8 mouse cellular contexts compared by ENCODE assay signal in genomic region chr4:57954580-57954979, GRCm38 (mm10). TPM values are rescaled to one million over a fixed set of nuclear protein-coding genes. Genes with fewer than 3 reads are reported as not detected.
DNase-seq lines count a peak whose midpoint lies in the region; ATAC-seq and TF ChIP-seq lines count a peak whose summit lies in the region.
"Had no signal": no experiment of that assay in that cellular context is flagged by ENCODE, and none has a peak within 500 bp of the region (broad histone marks: within the 10 kb centered on the region; RNA-seq: fewer than 3 reads in every experiment).

No protein-coding gene starts in this region.

- no peaks in the 10 kb centered on the region for H3K9me3 ChIP-seq in lung, embryonic 14.5 days (ENCODE audit: low read depth, low read length)
- H3K9me3 ChIP-seq in limb, embryonic 15.5 days = no peaks in the 10 kb centered on the region
- H3K9me3 ChIP-seq in stomach, embryonic 15.5 days = no peaks in the 10 kb centered on the region

- no peak for TF ChIP-seq CTCF in lung, embryonic 14.5 days (IDR thresholded peaks at IDR 0.05; ENCODE audit: low read depth)
- TF ChIP-seq CTCF in embryonic fibroblast, embryonic 13.5 days (IDR thresholded peaks at IDR 0.05; ENCODE audit: borderline replicate concordance, insufficient read depth, low read length) = no peak

- H3K36me3 ChIP-seq in lung, embryonic 14.5 days (ENCODE audit: insufficient read depth) = peaks cover 27% of the 10 kb centered on the region
- H3K36me3 ChIP-seq in limb, embryonic 15.5 days = peaks cover 25% of the 10 kb centered on the region
- H3K36me3 ChIP-seq in stomach, embryonic 15.5 days = peaks cover 23% of the 10 kb centered on the region

- no peak overlapping the region for H3K27ac ChIP-seq in lung, embryonic 14.5 days (ENCODE audit: low read depth)
- no peak overlapping the region for H3K27ac ChIP-seq in embryonic fibroblast, embryonic 13.5 days (ENCODE audit: insufficient read depth, low read length)
- H3K27ac ChIP-seq in limb, embryonic 15.5 days = no peak overlapping the region
- H3K27ac ChIP-seq in stomach, embryonic 15.5 days = 0 out of 2 replicates have a peak overlapping the region, but pooled peaks have one; percentile 99

- no peaks in the 10 kb centered on the region for H3K27me3 ChIP-seq in lung, embryonic 14.5 days (ENCODE audit: insufficient read depth, low read length)
- H3K27me3 ChIP-seq in limb, embryonic 15.5 days = no peaks in the 10 kb centered on the region
- H3K27me3 ChIP-seq in stomach, embryonic 15.5 days (replicated peaks) = no peaks in the 10 kb centered on the region

- 71% methylated on average over 6 of the region's 6 CpGs for whole genome bisulfite sequencing in lung, embryonic 14.5 days
- WGBS in limb, embryonic 15.5 days = 74% methylated on average over 6 of the region's 6 CpGs
- 53% methylated on average over 6 of the region's 6 CpGs for WGBS in stomach, embryonic 15.5 days

- no peak for ATAC-seq in lung, embryonic 14.5 days (ENCODE audit: insufficient read depth)
- no peak for ATAC-seq in limb, embryonic 15.5 days (ENCODE audit: insufficient number of reproducible peaks, low FRiP score, low TSS enrichment, low read depth)
- ATAC-seq in stomach, embryonic 15.5 days (ENCODE audit: insufficient read depth, low FRiP score, low read depth) = no peak

- peaks cover 14% of the 10 kb centered on the region for H3K4me1 ChIP-seq in lung, embryonic 14.5 days (ENCODE audit: insufficient read depth)
- H3K4me1 ChIP-seq in embryonic fibroblast, embryonic 13.5 days (ENCODE audit: control insufficient read depth, insufficient read depth, low read length) = peaks cover 15% of the 10 kb centered on the region
- peaks cover 21% of the 10 kb centered on the region for H3K4me1 ChIP-seq in limb, embryonic 15.5 days
- peaks cover 19% of the 10 kb centered on the region for H3K4me1 ChIP-seq in stomach, embryonic 15.5 days

- TF ChIP-seq POLR2A in embryonic fibroblast, embryonic 13.5 days (IDR thresholded peaks at IDR 0.05; ENCODE audit: low read depth, low read length) = no peak

- peak overlapping the region; percentile 79 for H3K4me2 ChIP-seq in lung, embryonic 14.5 days
- H3K4me2 ChIP-seq in limb, embryonic 15.5 days = peak overlapping the region; percentile 69
- peak overlapping the region; percentile 63 for H3K4me2 ChIP-seq in stomach, embryonic 15.5 days

- H3K4me3 ChIP-seq in lung, embryonic 14.5 days (ENCODE audit: low read depth, low read length) = peak overlapping the region; percentile 72
- peak overlapping the region; percentile 82 for H3K4me3 ChIP-seq in embryonic fibroblast, embryonic 13.5 days (ENCODE audit: insufficient read depth, low read length)
- H3K4me3 ChIP-seq in limb, embryonic 15.5 days = peak overlapping the region; percentile 89
- H3K4me3 ChIP-seq in stomach, embryonic 15.5 days (replicated peaks) = peak overlapping the region; percentile 78

- 0 out of 2 replicates have a peak overlapping the region, but pooled peaks have one; percentile 77 for H3K9ac ChIP-seq in lung, embryonic 14.5 days
- H3K9ac ChIP-seq in limb, embryonic 15.5 days = no peak overlapping the region
- H3K9ac ChIP-seq in stomach, embryonic 15.5 days = no peak overlapping the region

- DNase-seq in lung, embryonic 14.5 days = no peak
- DNase-seq in lung, postnatal 36 days = no peak
- DNase-seq in layer of hippocampus, postnatal 10 days (ENCODE audit: low spot score in 2 of 2) = no peak
- DNase-seq in adrenal gland, adult 8-10 months = no peak

RNA-seq across cellular contexts. Expression of gene Txn1, which starts 1.6 kb away (rescaled TPM):
- 472 and 487 TPM in 2 replicates for polyA plus RNA-seq in lung, embryonic 14.5 days (2014; fragmentation: Nextera tagmentation; extraction: Ambion mirVana)
- polyA plus RNA-seq in embryonic fibroblast, embryonic 13.5 days (2011; ENCODE audit: insufficient read length, low read depth, missing spikeins) = 295 and 311 TPM in 2 replicates
- 351 and 362 TPM in 2 replicates for polyA plus RNA-seq in limb, embryonic 15.5 days (2015; fragmentation: Nextera tagmentation; extraction: Ambion mirVana)
- polyA plus RNA-seq in stomach, embryonic 15.5 days (2015; fragmentation: Nextera tagmentation; extraction: Ambion mirVana) = 476 and 493 TPM in 2 replicates
- total RNA-seq in layer of hippocampus, postnatal 10 days (2021) = 100 to 1,000 TPM; 202 to 209 TPM
- 100 to 1,000 TPM; 215 to 295 (median 238) TPM for total RNA-seq in adrenal gland, adult 8-10 months (2022)

RNA-seq across cellular contexts. Expression of gene D630039A03Rik, which starts 38.5 kb away (rescaled TPM):
- polyA plus RNA-seq in lung, embryonic 14.5 days (2014; fragmentation: Nextera tagmentation; extraction: Ambion mirVana) = 2.2 and 2.3 TPM in 2 replicates
- not detected in 2 replicates for polyA plus RNA-seq in embryonic fibroblast, embryonic 13.5 days (2011; ENCODE audit: insufficient read length, low read depth, missing spikeins)
- 0.12 and 0.14 TPM in 2 replicates for polyA plus RNA-seq in limb, embryonic 15.5 days (2015; fragmentation: Nextera tagmentation; extraction: Ambion mirVana)
- polyA plus RNA-seq in stomach, embryonic 15.5 days (2015; fragmentation: Nextera tagmentation; extraction: Ambion mirVana) = 10.4 and 11.4 TPM in 2 replicates
- total RNA-seq in layer of hippocampus, postnatal 10 days (2021) = under 1 TPM; 0.33 to 0.43 TPM
- total RNA-seq in adrenal gland, adult 8-10 months (2022) = 10 to 100 TPM; 13.0 to 17.0 (median 15.0) TPM

RNA-seq across cellular contexts. Expression of gene Txndc8, which starts 54.3 kb away (rescaled TPM):
- polyA plus RNA-seq in lung, embryonic 14.5 days (2014; fragmentation: Nextera tagmentation; extraction: Ambion mirVana) = not detected in 2 replicates
- polyA plus RNA-seq in embryonic fibroblast, embryonic 13.5 days (2011; ENCODE audit: insufficient read length, low read depth, missing spikeins) = not detected in 2 replicates
- not detected in 2 replicates for polyA plus RNA-seq in limb, embryonic 15.5 days (2015; fragmentation: Nextera tagmentation; extraction: Ambion mirVana)
- not detected in 2 replicates for polyA plus RNA-seq in stomach, embryonic 15.5 days (2015; fragmentation: Nextera tagmentation; extraction: Ambion mirVana)
- not detected for total RNA-seq in layer of hippocampus, postnatal 10 days (2021)
- not detected for total RNA-seq in adrenal gland, adult 8-10 months (2022)
- polyA plus RNA-seq: large intestine, adult 2 months had no signal
